9 mouse cellular contexts compared by ENCODE assay signal in genomic region chr5:149051571-149052420, GRCm38 (mm10). TPM values are rescaled to one million over a fixed set of nuclear protein-coding genes. Genes with fewer than 3 reads are reported as not detected.
DNase-seq lines count a peak whose midpoint lies in the region; ATAC-seq and TF ChIP-seq lines count a peak whose summit lies in the region.
"Had no signal": no experiment of that assay in that cellular context is flagged by ENCODE, and none has a peak within 500 bp of the region (broad histone marks: within the 10 kb centered on the region; RNA-seq: fewer than 3 reads in every experiment).

No protein-coding gene starts in this region.

- peak overlapping the region; percentile 89 for H3K27ac ChIP-seq in cerebellum, adult 2 months (ENCODE audit: insufficient read depth, low read length)
- peak overlapping the region; percentile 100 for H3K27ac ChIP-seq in forebrain, postnatal 0 days (ENCODE audit: low read depth, low read length)
- H3K27ac ChIP-seq in lung, embryonic 14.5 days (ENCODE audit: low read depth) = peak overlapping the region; percentile 100

- no peaks in the 10 kb centered on the region for H3K4me1 ChIP-seq in cerebellum, adult 2 months (ENCODE audit: control insufficient read depth, insufficient read depth, low read length)
- H3K4me1 ChIP-seq in forebrain, postnatal 0 days (ENCODE audit: insufficient read depth) = peaks cover 7% of the 10 kb centered on the region
- H3K4me1 ChIP-seq in lung, embryonic 14.5 days (ENCODE audit: insufficient read depth) = no peaks in the 10 kb centered on the region; the same call in 1 of the 2 replicates

- ATAC-seq in forebrain, postnatal 0 days = peak; percentile 40
- peak; percentile 16 for ATAC-seq in lung, embryonic 14.5 days (ENCODE audit: insufficient read depth)
- ATAC-seq in neutrophil, adult 5-6 weeks (ENCODE audit: extremely low read depth, insufficient number of reproducible peaks, low FRiP score, poor library complexity, severe bottlenecking) = peak; percentile 40

- TF ChIP-seq POLR2A in cerebellum, adult 2 months (IDR thresholded peaks at IDR 0.05; ENCODE audit: borderline replicate concordance, insufficient read depth, low read length) = peak; percentile 23; the same call in 1 of the 2 replicates

- peak overlapping the region; percentile 72 for H3K4me2 ChIP-seq in forebrain, postnatal 0 days (ENCODE audit: low read depth)
- peak overlapping the region; percentile 92 for H3K4me2 ChIP-seq in lung, embryonic 14.5 days

- WGBS in cerebellum, adult 2 months = 1% methylated on average over 90 of the region's 120 CpGs
- WGBS in forebrain, postnatal 0 days = under 1% methylated on average over 69 of the region's 120 CpGs
- under 1% methylated on average over 112 of the region's 120 CpGs for WGBS in lung, embryonic 14.5 days

- H3K27me3 ChIP-seq in cerebellum, adult 2 months (ENCODE audit: control insufficient read depth, insufficient read depth, low read length) = no peaks in the 10 kb centered on the region
- H3K27me3 ChIP-seq in forebrain, postnatal 0 days (ENCODE audit: insufficient read depth, low read length) = no peaks in the 10 kb centered on the region
- no peaks in the 10 kb centered on the region for H3K27me3 ChIP-seq in lung, embryonic 14.5 days (ENCODE audit: insufficient read depth, low read length)

- no peak for TF ChIP-seq CTCF in cerebellum, adult 2 months (IDR thresholded peaks at IDR 0.05; ENCODE audit: borderline replicate concordance, insufficient read depth, low read depth, low read length)
- no peak; the same call in 1 of the 2 replicates for TF ChIP-seq CTCF in forebrain, postnatal 0 days (IDR thresholded peaks at IDR 0.05; ENCODE audit: low read depth)
- TF ChIP-seq CTCF in lung, embryonic 14.5 days (IDR thresholded peaks at IDR 0.05; ENCODE audit: low read depth) = no peak

- peak; percentile 70 for DNase-seq in ES-CJ7 (ENCODE audit: low read depth, low spot score)
- DNase-seq in cerebellum, adult 2 months = peak; percentile 83 to 84
- peak; percentile 90 for DNase-seq in forebrain, postnatal 0 days
- DNase-seq in heart, postnatal 4 days = peak; percentile 86
- peak; percentile 72 to 86 for DNase-seq in layer of hippocampus, adult 8-10 months (ENCODE audit: low spot score in 2 of 2)
- DNase-seq in lung, embryonic 14.5 days = peak; percentile 86
- peak; percentile 89 for DNase-seq in testis, postnatal 10 days (ENCODE audit: low spot score)

- no peaks in the 10 kb centered on the region for H3K9me3 ChIP-seq in forebrain, postnatal 0 days (ENCODE audit: low read length)
- H3K9me3 ChIP-seq in lung, embryonic 14.5 days (ENCODE audit: low read depth, low read length) = no peaks in the 10 kb centered on the region

- H3K36me3 ChIP-seq in forebrain, postnatal 0 days (ENCODE audit: insufficient read depth) = 0 out of 2 replicates have a peak, but pooled peaks cover 5% of the 10 kb centered on the region
- H3K36me3 ChIP-seq in lung, embryonic 14.5 days (ENCODE audit: insufficient read depth) = peaks cover 28% of the 10 kb centered on the region

- peak overlapping the region; percentile 98 for H3K9ac ChIP-seq in forebrain, postnatal 0 days
- peak overlapping the region; percentile 100 for H3K9ac ChIP-seq in lung, embryonic 14.5 days

- H3K4me3 ChIP-seq in cerebellum, adult 2 months (replicated peaks; ENCODE audit: insufficient read depth, low read depth, low read length) = peak overlapping the region; percentile 85
- H3K4me3 ChIP-seq in forebrain, postnatal 0 days (ENCODE audit: low read depth, low read length) = peak overlapping the region; percentile 73
- H3K4me3 ChIP-seq in lung, embryonic 14.5 days (ENCODE audit: low read depth, low read length) = peak overlapping the region; percentile 86

RNA-seq across cellular contexts. Expression of gene Gm42791, which starts 56.8 kb away (rescaled TPM):
- polyA plus RNA-seq in cerebellum, adult 2 months (2012; rRNA removed) = not detected in 2 replicates
- total RNA-seq in forebrain, postnatal 0 days (2014; rRNA removed) = not detected in 2 replicates
- 2.0 and 5.7 TPM in 2 replicates for polyA plus RNA-seq in forebrain, postnatal 0 days (2015; fragmentation: Nextera tagmentation; extraction: Ambion mirVana)
- 1 to 10 TPM; 2.6 to 2.9 TPM for total RNA-seq in heart, postnatal 4 days (2021)
- total RNA-seq in layer of hippocampus, adult 8-10 months (2022) = 10 to 100 TPM; 20.4 to 38.3 (median 34.6) TPM
- 0.58 and 1.2 TPM in 2 replicates for polyA plus RNA-seq in lung, embryonic 14.5 days (2014; fragmentation: Nextera tagmentation; extraction: Ambion mirVana)
- total RNA-seq in neutrophil, adult 5-6 weeks (2017) = 1.3 TPM in 1 of 2 replicates, not detected in the other
- polyA plus RNA-seq: gonadal fat pad, adult 2 months had no signal

Comparison
In these comparisons a context has a peak if more than half of its experiments do, and no peak if none do; other contexts are left out.
1. Peak in every context shown above with its lines: DNase-seq, ATAC-seq, H3K4me3 ChIP-seq and H3K27ac ChIP-seq.